Mouse (Mus musculus): Measurements from ENCODE around the gene Efcab6. TPM values are rescaled to one million over a fixed set of nuclear protein-coding genes. Genes with fewer than 3 reads are reported as not detected.

Efcab6 gene
- polyA plus RNA-seq, 1 experiment from 2014 or later: 0.56 TPM

- Histone ChIP-seq H3K27me3 (replicated peaks) (no peaks in the 10 kb centered on the region), H3K4me1 (peaks cover 4% of the 10 kb centered on the region), H3K4me3 (no peak overlapping the region), H3K27ac (no peak overlapping the region), H3K9ac (no peak overlapping the region), H3K9me3 (no peaks in the 10 kb centered on the region), H3K36me3 (replicated peaks) (peaks cover 3% of the 10 kb centered on the region; the same call in 1 of the 2 replicates), H3K4me2 (no peak overlapping the region)
- no peak for ATAC-seq (replicated peaks)
- WGBS: 80% methylated on average over 2 of the region's 2 CpGs
Measured at GRCm38 (mm10) chr15:84079519-84079918, 14.3 kb upstream of the Efcab6 start.

- H3K9ac ChIP-seq: no peak overlapping the region
- H3K4me3 ChIP-seq: no peak overlapping the region
- 69% methylated on average over 13 of the region's 13 CpGs for WGBS
- H3K4me1 ChIP-seq: peaks cover 10% of the 10 kb centered on the region
- no peak overlapping the region for H3K4me2 ChIP-seq
- ATAC-seq (replicated peaks): no peak
- H3K9me3 ChIP-seq: no peaks in the 10 kb centered on the region
- no peak overlapping the region for H3K27ac ChIP-seq
- H3K27me3 ChIP-seq (replicated peaks): no peaks in the 10 kb centered on the region
- peaks cover 3% of the 10 kb centered on the region; the same call in 1 of the 2 replicates for H3K36me3 ChIP-seq (replicated peaks)
Measured at GRCm38 (mm10) chr15:84078667-84079066, 13.5 kb upstream of the Efcab6 start.

GRCm38 (mm10) chr15:84077151-84077550 is 12.0 kb upstream of the Efcab6 start:
- Histone ChIP-seq H3K4me3 (no peak overlapping the region), H3K27ac (no peak overlapping the region), H3K9ac (no peak overlapping the region), H3K36me3 (replicated peaks) (peaks cover 3% of the 10 kb centered on the region; the same call in 1 of the 2 replicates), H3K9me3 (no peaks in the 10 kb centered on the region), H3K4me1 (peaks cover 10% of the 10 kb centered on the region), H3K27me3 (replicated peaks) (no peaks in the 10 kb centered on the region), H3K4me2 (no peak overlapping the region)
- 60% methylated on average over 17 of the region's 17 CpGs for WGBS
- ATAC-seq (replicated peaks): no peak

DNA sequence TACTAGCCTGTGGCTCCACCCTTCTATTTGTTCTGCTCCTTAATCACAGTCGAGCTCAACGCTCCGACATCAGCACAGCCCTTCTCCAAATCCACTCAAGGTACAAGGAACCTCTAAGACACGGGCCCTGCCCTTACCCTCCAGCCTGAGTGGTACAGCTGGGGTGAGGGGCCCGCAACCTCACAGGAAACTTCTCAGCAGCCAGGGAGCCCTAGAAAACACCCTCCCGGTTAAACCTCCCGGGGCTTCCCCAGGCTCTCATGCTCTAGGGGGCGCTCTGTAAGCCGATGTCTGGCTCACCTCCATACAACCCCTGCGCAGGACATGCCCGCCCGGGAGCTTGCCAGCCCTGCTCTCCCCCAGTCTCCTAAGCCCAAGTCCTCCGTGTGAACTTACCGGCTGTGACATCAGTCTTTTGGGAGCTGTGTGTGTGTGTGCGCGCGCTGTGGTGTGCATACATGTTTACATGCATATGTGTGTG is 9.6 kb upstream of the Efcab6 start:
- H3K27me3 ChIP-seq (replicated peaks): no peaks in the 10 kb centered on the region
- no peak overlapping the region for H3K27ac ChIP-seq
- no peak overlapping the region for H3K4me3 ChIP-seq
- 16% methylated on average over 17 of the region's 17 CpGs for WGBS
- H3K9me3 ChIP-seq: no peaks in the 10 kb centered on the region
- peaks cover 3% of the 10 kb centered on the region; the same call in 1 of the 2 replicates for H3K36me3 ChIP-seq (replicated peaks)
- H3K4me1 ChIP-seq: peaks cover 16% of the 10 kb centered on the region
- H3K9ac ChIP-seq: no peak overlapping the region
- no peak overlapping the region; the same call in 1 of the 2 replicates for H3K4me2 ChIP-seq
- ATAC-seq (replicated peaks): 0 out of 2 replicates have a peak, but pooled peaks have one; percentile 6

- Histone ChIP-seq H3K27ac (no peak overlapping the region), H3K9ac (no peak overlapping the region), H3K4me2 (no peak overlapping the region; the same call in 1 of the 2 replicates), H3K9me3 (no peaks in the 10 kb centered on the region), H3K27me3 (replicated peaks) (no peaks in the 10 kb centered on the region), H3K36me3 (replicated peaks) (peaks cover 3% of the 10 kb centered on the region; the same call in 1 of the 2 replicates), H3K4me1 (peaks cover 21% of the 10 kb centered on the region), H3K4me3 (no peak overlapping the region)
- no peak for ATAC-seq (replicated peaks)
- WGBS: 9% methylated on average over 13 of the region's 15 CpGs
Measured at GRCm38 (mm10) chr15:84073911-84074704, 8.9 kb upstream of the Efcab6 start.

GRCm38 (mm10) chr15:84073058-84073457 is 7.9 kb upstream of the Efcab6 start:
- WGBS: 31% methylated on average over 8 of the region's 8 CpGs

GRCm38 (mm10) chr15:84072226-84072625 is 7.0 kb upstream of the Efcab6 start:
- H3K9ac ChIP-seq: no peak overlapping the region
- H3K4me3 ChIP-seq: no peak overlapping the region
- H3K4me2 ChIP-seq: no peak overlapping the region
- no peak for ATAC-seq (replicated peaks)
- no peak overlapping the region for H3K27ac ChIP-seq
- no peaks in the 10 kb centered on the region; the same call in 1 of the 2 replicates for H3K36me3 ChIP-seq (replicated peaks)
- 16% methylated on average over 7 of the region's 7 CpGs for WGBS
- no peaks in the 10 kb centered on the region; the same call in 1 of the 2 replicates for H3K27me3 ChIP-seq (replicated peaks)
- peaks cover 27% of the 10 kb centered on the region for H3K4me1 ChIP-seq
- no peaks in the 10 kb centered on the region for H3K9me3 ChIP-seq

More at GRCm38 (mm10) chr15:84073058-84073457, 7.9 kb upstream of the Efcab6 start:
- no peak overlapping the region for H3K4me3 ChIP-seq
- no peak overlapping the region for H3K4me2 ChIP-seq
- H3K9me3 ChIP-seq: no peaks in the 10 kb centered on the region
- peaks cover 3% of the 10 kb centered on the region; the same call in 1 of the 2 replicates for H3K36me3 ChIP-seq (replicated peaks)
- ATAC-seq (replicated peaks): 0 out of 2 replicates have a peak, but pooled peaks have one; percentile 3
- H3K27ac ChIP-seq: no peak overlapping the region
- H3K27me3 ChIP-seq (replicated peaks): no peaks in the 10 kb centered on the region
- peaks cover 27% of the 10 kb centered on the region for H3K4me1 ChIP-seq
- no peak overlapping the region for H3K9ac ChIP-seq

DNA sequence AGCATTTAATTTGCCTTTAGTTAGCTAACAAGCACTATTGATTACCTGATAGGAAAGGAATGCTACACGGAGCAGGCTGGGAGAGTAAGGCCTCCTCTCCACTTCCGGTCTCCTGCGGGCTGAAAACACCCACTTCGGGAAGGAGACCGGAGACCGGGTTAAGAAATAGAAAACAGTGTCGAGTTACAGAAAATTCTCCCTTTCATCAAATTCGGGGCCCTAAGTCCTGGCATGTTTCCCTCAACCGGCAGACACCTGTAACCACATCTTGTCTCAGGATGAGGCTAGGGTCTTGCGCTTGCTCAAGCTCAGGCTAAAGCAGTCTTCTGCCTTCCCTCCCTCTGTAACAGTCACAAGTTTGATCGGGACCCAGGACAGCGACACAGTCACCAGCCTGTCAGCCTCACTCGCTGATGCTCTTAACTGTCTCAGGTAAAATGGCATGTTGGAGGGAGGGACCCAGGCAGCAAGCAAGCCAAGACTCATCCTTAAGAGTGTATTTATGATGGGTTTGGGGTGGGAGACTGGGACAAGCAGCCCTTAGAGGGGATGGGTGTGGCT is 5.0 kb upstream of the Efcab6 start:
- Histone ChIP-seq H3K4me3 (no peak overlapping the region), H3K9ac (no peak overlapping the region), H3K36me3 (replicated peaks) (no peaks in the 10 kb centered on the region), H3K4me1 (peaks cover 29% of the 10 kb centered on the region), H3K4me2 (peak overlapping the region; percentile 23), H3K9me3 (no peaks in the 10 kb centered on the region), H3K27me3 (replicated peaks) (no peaks in the 10 kb centered on the region; the same call in 1 of the 2 replicates), H3K27ac (peak overlapping the region; percentile 1; the same call in 1 of the 2 replicates)
- no peak for ATAC-seq (replicated peaks)
- WGBS: 7% methylated on average over 13 of the region's 13 CpGs

DNA sequence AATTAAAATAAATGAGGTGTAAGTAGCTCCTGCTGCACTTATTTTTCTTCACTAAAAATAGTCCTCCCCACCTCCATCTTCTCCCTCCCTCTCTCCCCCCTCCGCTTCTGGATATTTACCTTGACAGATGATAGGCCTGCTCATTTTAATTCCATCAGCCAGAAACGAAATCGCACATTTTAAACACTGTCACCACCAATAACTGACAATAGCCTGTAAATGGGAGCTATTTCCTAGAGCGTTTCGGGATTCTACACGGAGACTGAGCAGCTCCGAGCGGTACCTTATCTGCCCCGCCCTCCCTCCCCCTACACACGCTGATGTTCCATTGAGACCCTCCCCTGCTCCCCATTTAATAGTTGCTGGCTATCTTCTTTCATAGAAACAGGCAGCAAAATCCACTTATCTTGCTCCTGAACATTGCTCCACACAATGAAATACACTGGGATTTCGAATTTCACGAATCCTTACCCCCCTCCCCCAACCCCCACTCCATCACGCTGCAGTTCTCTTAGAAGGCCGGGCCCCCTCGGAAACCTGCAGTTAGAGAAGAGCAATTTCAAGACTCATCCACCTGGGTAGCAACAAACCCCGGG is 4.4 kb upstream of the Efcab6 start:
- Histone ChIP-seq H3K4me3 (no peak overlapping the region), H3K4me1 (peaks cover 31% of the 10 kb centered on the region), H3K27ac (peak overlapping the region; percentile 1), H3K9me3 (no peaks in the 10 kb centered on the region), H3K36me3 (replicated peaks) (no peaks in the 10 kb centered on the region), H3K4me2 (peak overlapping the region; percentile 23), H3K9ac (no peak overlapping the region), H3K27me3 (replicated peaks) (no peaks in the 10 kb centered on the region; the same call in 1 of the 2 replicates)
- ATAC-seq (replicated peaks): no peak
- WGBS: 7% methylated on average over 16 of the region's 16 CpGs

DNA sequence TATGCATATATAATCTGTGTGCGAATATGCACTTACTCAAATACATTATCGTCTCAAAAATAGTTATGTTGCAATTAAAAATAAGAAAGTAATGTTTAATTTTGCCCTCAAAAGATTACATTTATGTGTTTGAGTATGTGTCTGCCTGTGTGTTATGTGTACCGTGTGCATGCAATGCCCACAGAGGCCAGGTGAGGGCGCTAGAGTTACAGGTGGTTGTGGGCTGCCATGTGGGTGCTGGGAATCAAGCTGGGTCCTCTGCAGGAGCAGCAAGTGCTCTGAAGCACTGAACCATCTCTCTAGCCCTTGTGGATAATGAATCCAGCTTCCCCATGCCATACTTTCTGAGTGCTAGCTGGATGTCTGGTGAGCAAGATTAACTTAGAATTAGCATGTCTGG is 522 bp upstream of the Efcab6 start:
- Histone ChIP-seq H3K9me3 (no peaks in the 10 kb centered on the region), H3K27ac (no peak overlapping the region), H3K4me1 (peaks cover 24% of the 10 kb centered on the region), H3K4me2 (no peak overlapping the region), H3K9ac (no peak overlapping the region), H3K27me3 (replicated peaks) (no peaks in the 10 kb centered on the region; the same call in 1 of the 2 replicates), H3K4me3 (no peak overlapping the region), H3K36me3 (replicated peaks) (no peaks in the 10 kb centered on the region)
- 67% methylated on average over 4 of the region's 4 CpGs for WGBS
- no peak for ATAC-seq (replicated peaks)

GRCm38 (mm10) chr15:84058841-84059240 is 6.3 kb downstream of the Efcab6 start:
- Histone ChIP-seq H3K27ac (no peak overlapping the region), H3K4me2 (no peak overlapping the region)

DNA sequence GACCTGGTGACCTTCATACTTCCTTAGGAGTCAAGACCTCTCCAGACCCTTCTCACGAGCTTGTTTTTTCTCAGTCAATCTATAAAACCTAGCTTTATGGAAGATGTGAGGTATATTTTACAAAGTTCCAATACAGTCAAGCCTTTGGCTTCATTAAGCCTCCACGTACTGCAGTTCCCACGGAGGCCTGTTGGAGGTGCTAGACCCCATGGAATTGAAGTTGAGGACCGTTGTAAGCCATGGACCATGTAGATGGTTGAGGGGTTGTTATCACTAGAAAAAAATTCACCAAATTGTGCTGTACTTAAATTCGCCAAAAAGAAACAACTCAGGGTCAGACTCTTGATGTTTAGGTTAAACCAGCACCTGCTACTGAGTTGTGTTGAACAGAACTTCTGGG is 9.1 kb downstream of the Efcab6 start:
- no peak for ATAC-seq (replicated peaks)
- H3K4me3 ChIP-seq: no peak overlapping the region
- WGBS: 67% methylated on average over 5 of the region's 5 CpGs

More at GRCm38 (mm10) chr15:84058841-84059240, 6.3 kb downstream of the Efcab6 start:
- 83% methylated on average over 6 of the region's 6 CpGs for WGBS
- no peaks in the 10 kb centered on the region for H3K36me3 ChIP-seq (replicated peaks)
- ATAC-seq (replicated peaks): no peak
- H3K4me3 ChIP-seq: no peak overlapping the region
- H3K9ac ChIP-seq: no peak overlapping the region
- H3K9me3 ChIP-seq: no peaks in the 10 kb centered on the region
- peaks cover 6% of the 10 kb centered on the region; the same call in 1 of the 2 replicates for H3K27me3 ChIP-seq (replicated peaks)
- H3K4me1 ChIP-seq: peaks cover under 1% of the 10 kb centered on the region

More for the DNA sequence above, 9.1 kb downstream of the Efcab6 start:
- H3K27ac ChIP-seq: no peak overlapping the region
- no peaks in the 10 kb centered on the region for H3K36me3 ChIP-seq (replicated peaks)
- peaks cover 5% of the 10 kb centered on the region for H3K4me1 ChIP-seq
- H3K9me3 ChIP-seq: no peaks in the 10 kb centered on the region
- H3K4me2 ChIP-seq: no peak overlapping the region
- peaks cover 6% of the 10 kb centered on the region; the same call in 1 of the 2 replicates for H3K27me3 ChIP-seq (replicated peaks)
- H3K9ac ChIP-seq: no peak overlapping the region

Measured in midbrain, embryonic 15.5 days (tissue).